Comparison of ENCODE assay signal across 8 mouse cellular contexts in genomic region chr4:132974904-132975303, GRCm38 (mm10). TPM values are rescaled to one million over a fixed set of nuclear protein-coding genes. Genes with fewer than 3 reads are reported as not detected.
DNase-seq lines count a peak whose midpoint lies in the region; ATAC-seq and TF ChIP-seq lines count a peak whose summit lies in the region.

No protein-coding gene starts in this region.

- ATAC-seq in forebrain, embryonic 12.5 days (ENCODE audit: low FRiP score) = no peak
- peak; percentile 65 for ATAC-seq in heart, postnatal 0 days (ENCODE audit: insufficient read depth, low read depth)
- no peak for ATAC-seq in liver, embryonic 13.5 days (ENCODE audit: low read depth)
- no peak for ATAC-seq in neural tube, embryonic 14.5 days (ENCODE audit: low read depth)
- ATAC-seq in erythroblast, adult 5-6 weeks (replicated peaks; ENCODE audit: low FRiP score, poor library complexity, severe bottlenecking) = no peak

- DNase-seq in NIH3T3 (ENCODE audit: low read depth) = peak; percentile 48
- DNase-seq in brain, embryonic 18.5 days (ENCODE audit: low read depth, low spot score) = peak; percentile 28
- DNase-seq in heart, postnatal 0 days (ENCODE audit: low spot score) = peak; percentile 46
- DNase-seq in kidney, postnatal 25 days = peak; percentile 95 to 96
- DNase-seq in liver, embryonic 13.5 days = no peak

- no peaks in the 10 kb centered on the region for H3K9me3 ChIP-seq in forebrain, embryonic 12.5 days
- no peaks in the 10 kb centered on the region for H3K9me3 ChIP-seq in heart, postnatal 0 days (replicated peaks; ENCODE audit: control insufficient read depth, low read length)
- no peaks in the 10 kb centered on the region for H3K9me3 ChIP-seq in liver, embryonic 13.5 days (replicated peaks)
- H3K9me3 ChIP-seq in neural tube, embryonic 14.5 days (ENCODE audit: control insufficient read depth, low read length) = no peaks in the 10 kb centered on the region

- peaks cover 24% of the 10 kb centered on the region for H3K4me1 ChIP-seq in forebrain, embryonic 12.5 days
- H3K4me1 ChIP-seq in heart, postnatal 0 days (ENCODE audit: control insufficient read depth, insufficient read depth) = peaks cover 32% of the 10 kb centered on the region
- H3K4me1 ChIP-seq in liver, embryonic 13.5 days (replicated peaks) = peaks cover 22% of the 10 kb centered on the region
- H3K4me1 ChIP-seq in neural tube, embryonic 14.5 days (ENCODE audit: control insufficient read depth, insufficient read depth, low read length) = peaks cover 14% of the 10 kb centered on the region

- WGBS in forebrain, embryonic 12.5 days = 2% methylated on average over 15 of the region's 15 CpGs
- WGBS in heart, postnatal 0 days = 4% methylated on average over 15 of the region's 15 CpGs
- WGBS in liver, embryonic 13.5 days (ENCODE audit: insufficient replicate concordance) = 5% methylated on average over 15 of the region's 15 CpGs
- WGBS in neural tube, embryonic 14.5 days = under 1% methylated on average over 15 of the region's 15 CpGs

- peak overlapping the region; percentile 10; the same call in 1 of the 2 replicates for H3K4me3 ChIP-seq in forebrain, embryonic 12.5 days (replicated peaks)
- peak overlapping the region; percentile 19 for H3K4me3 ChIP-seq in heart, postnatal 0 days (ENCODE audit: low read depth, low read length)
- H3K4me3 ChIP-seq in liver, embryonic 13.5 days (replicated peaks) = peak overlapping the region; percentile 29
- peak overlapping the region; percentile 11; the same call in 1 of the 2 replicates for H3K4me3 ChIP-seq in neural tube, embryonic 14.5 days (ENCODE audit: low read depth, low read length)

- H3K9ac ChIP-seq in forebrain, embryonic 12.5 days = no peak overlapping the region
- H3K9ac ChIP-seq in heart, postnatal 0 days (replicated peaks; ENCODE audit: low read depth, low read length) = peak overlapping the region; percentile 29; the same call in 1 of the 2 replicates
- no peak overlapping the region for H3K9ac ChIP-seq in liver, embryonic 13.5 days
- H3K9ac ChIP-seq in neural tube, embryonic 14.5 days (replicated peaks; ENCODE audit: low read depth, low read length) = no peak overlapping the region

- TF ChIP-seq EP300 in heart, postnatal 0 days (IDR thresholded peaks at IDR 0.05; ENCODE audit: low read depth) = 0 out of 2 replicates have a peak, but pooled peaks have one; percentile 34

- no peak for TF ChIP-seq CTCF in heart, postnatal 0 days (IDR thresholded peaks at IDR 0.05; ENCODE audit: low read depth)

- no peaks in the 10 kb centered on the region for H3K36me3 ChIP-seq in forebrain, embryonic 12.5 days (replicated peaks)
- H3K36me3 ChIP-seq in heart, postnatal 0 days (replicated peaks; ENCODE audit: control insufficient read depth, insufficient read depth, low read length) = no peaks in the 10 kb centered on the region
- no peaks in the 10 kb centered on the region for H3K36me3 ChIP-seq in liver, embryonic 13.5 days
- no peaks in the 10 kb centered on the region for H3K36me3 ChIP-seq in neural tube, embryonic 14.5 days (ENCODE audit: control insufficient read depth, insufficient read depth, low read length)

- peaks cover 60% of the 10 kb centered on the region for H3K27me3 ChIP-seq in forebrain, embryonic 12.5 days
- peaks cover 15% of the 10 kb centered on the region for H3K27me3 ChIP-seq in heart, postnatal 0 days (ENCODE audit: control insufficient read depth, insufficient read depth, low read length)
- H3K27me3 ChIP-seq in liver, embryonic 13.5 days = peaks cover 71% of the 10 kb centered on the region
- peaks cover 13% of the 10 kb centered on the region; the same call in 1 of the 2 replicates for H3K27me3 ChIP-seq in neural tube, embryonic 14.5 days (ENCODE audit: control insufficient read depth, insufficient read depth, low read length)

- H3K4me2 ChIP-seq in forebrain, embryonic 12.5 days = peak overlapping the region; percentile 39
- peak overlapping the region; percentile 49 for H3K4me2 ChIP-seq in heart, postnatal 0 days (ENCODE audit: low read depth, low read length)
- H3K4me2 ChIP-seq in liver, embryonic 13.5 days = peak overlapping the region; percentile 55
- peak overlapping the region; percentile 30 for H3K4me2 ChIP-seq in neural tube, embryonic 14.5 days (ENCODE audit: low read depth, low read length)

- peak overlapping the region; percentile 5; the same call in 1 of the 2 replicates for H3K27ac ChIP-seq in forebrain, embryonic 12.5 days
- H3K27ac ChIP-seq in heart, postnatal 0 days (ENCODE audit: low read depth) = peak overlapping the region; percentile 23; the same call in 1 of the 2 replicates
- H3K27ac ChIP-seq in liver, embryonic 13.5 days = peak overlapping the region; percentile 18; the same call in 1 of the 2 replicates
- H3K27ac ChIP-seq in neural tube, embryonic 14.5 days (ENCODE audit: low read depth, low read length) = no peak overlapping the region

RNA-seq across cellular contexts. Expression of gene Fgr, which starts 1.0 kb away (rescaled TPM):
- polyA plus RNA-seq in forebrain, embryonic 12.5 days (2016; fragmentation: Nextera tagmentation; extraction: Ambion mirVana) = 0.12 and 0.20 TPM in 2 replicates
- 0.04 and 0.19 TPM in 2 replicates for total RNA-seq in heart, postnatal 0 days (2014; rRNA removed; ENCODE audit: low replicate concordance)
- 0.31 and 0.37 TPM in 2 replicates for polyA plus RNA-seq in heart, postnatal 0 days (2015; fragmentation: Nextera tagmentation; extraction: Ambion mirVana)
- 0.47 and 0.65 TPM in 2 replicates for polyA plus RNA-seq in liver, embryonic 13.5 days (2015; fragmentation: Nextera tagmentation; extraction: Ambion mirVana)
- polyA plus RNA-seq in neural tube, embryonic 14.5 days (2014; fragmentation: Nextera tagmentation; extraction: Ambion mirVana) = not detected in 2 replicates
- 12.1 and 21.5 TPM in 2 replicates for total RNA-seq in erythroblast, adult 5-6 weeks (2015; ENCODE audit: low replicate concordance)
- 13.4 and 18.7 TPM in 2 replicates for total RNA-seq in erythroblast, adult 5-6 weeks (2017; ENCODE audit: low replicate concordance)

RNA-seq across cellular contexts. Expression of gene Ahdc1, which starts 36.2 kb away (rescaled TPM):
- 7.2 and 8.1 TPM in 2 replicates for polyA plus RNA-seq in forebrain, embryonic 12.5 days (2016; fragmentation: Nextera tagmentation; extraction: Ambion mirVana)
- total RNA-seq in heart, postnatal 0 days (2014; rRNA removed; ENCODE audit: low replicate concordance) = 40.5 and 57.2 TPM in 2 replicates
- 4.6 and 5.2 TPM in 2 replicates for polyA plus RNA-seq in heart, postnatal 0 days (2015; fragmentation: Nextera tagmentation; extraction: Ambion mirVana)
- polyA plus RNA-seq in liver, embryonic 13.5 days (2015; fragmentation: Nextera tagmentation; extraction: Ambion mirVana) = 1.3 and 1.4 TPM in 2 replicates
- polyA plus RNA-seq in neural tube, embryonic 14.5 days (2014; fragmentation: Nextera tagmentation; extraction: Ambion mirVana) = 12.2 and 13.1 TPM in 2 replicates
- 1.2 and 10.2 TPM in 2 replicates for total RNA-seq in erythroblast, adult 5-6 weeks (2015; ENCODE audit: low replicate concordance)
- total RNA-seq in erythroblast, adult 5-6 weeks (2017; ENCODE audit: low replicate concordance) = 0.17 and 4.2 TPM in 2 replicates

RNA-seq across cellular contexts. Expression of gene Fam76a, which starts 52.5 kb away (rescaled TPM):
- polyA plus RNA-seq in forebrain, embryonic 12.5 days (2016; fragmentation: Nextera tagmentation; extraction: Ambion mirVana) = 30.3 and 31.3 TPM in 2 replicates
- total RNA-seq in heart, postnatal 0 days (2014; rRNA removed; ENCODE audit: low replicate concordance) = 19.7 and 20.7 TPM in 2 replicates
- polyA plus RNA-seq in heart, postnatal 0 days (2015; fragmentation: Nextera tagmentation; extraction: Ambion mirVana) = 39.6 and 44.4 TPM in 2 replicates
- 25.1 and 25.9 TPM in 2 replicates for polyA plus RNA-seq in liver, embryonic 13.5 days (2015; fragmentation: Nextera tagmentation; extraction: Ambion mirVana)
- polyA plus RNA-seq in neural tube, embryonic 14.5 days (2014; fragmentation: Nextera tagmentation; extraction: Ambion mirVana) = 31.4 and 32.1 TPM in 2 replicates
- 26.5 and 39.9 TPM in 2 replicates for total RNA-seq in erythroblast, adult 5-6 weeks (2015; ENCODE audit: low replicate concordance)
- total RNA-seq in erythroblast, adult 5-6 weeks (2017; ENCODE audit: low replicate concordance) = 47.6 and 53.9 TPM in 2 replicates
